Mouse (Mus musculus) small intestine, adult 2 months (tissue): Measurements from ENCODE around the gene Tep1.

Experiments used
- CTCF ChIP-seq: fragments of 200-500 bp; IDR thresholded peaks from 2 replicates; pipeline ENCODE4 v1.5.1; 2012; ENCODE audit warnings: low read depth, mild to moderate bottlenecking, control low read depth, inconsistent platforms, low read length, moderate library complexity, mixed read lengths; ENCODE audit not compliant: insufficient replicate concordance, insufficient read length; ENCODE audit errors: extremely low read depth
- POLR2A ChIP-seq: fragments of 200-500 bp; IDR thresholded peaks from 2 replicates; pipeline ENCODE4 v1.6.1; 2012; ENCODE audit warnings: low read depth, mild to moderate bottlenecking, control low read depth, inconsistent platforms, low read length, moderate library complexity

DNA sequence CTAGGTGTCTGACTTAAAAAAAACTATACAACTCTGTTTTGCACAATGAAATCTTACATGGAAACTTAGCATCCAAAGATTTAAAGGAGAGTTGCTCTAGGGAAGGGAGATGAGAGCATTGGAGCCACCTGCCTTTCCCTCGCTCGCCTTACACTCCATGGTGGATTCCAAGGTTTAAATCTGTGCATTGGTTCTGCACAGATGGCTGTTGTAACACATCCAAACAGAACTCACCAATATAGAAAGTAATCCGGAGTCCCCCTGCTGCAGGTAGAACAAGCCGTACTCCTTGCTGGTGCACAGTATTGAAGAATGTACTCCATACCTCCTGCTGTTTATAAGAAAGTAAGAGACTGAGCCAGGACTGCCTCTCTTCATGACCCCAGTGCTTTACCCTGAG, 43.8 kb downstream of the Tep1 start:
- no peak for TF ChIP-seq CTCF
- TF ChIP-seq POLR2A, result no peak
